Mouse (Mus musculus) right cerebral cortex, postnatal 10 days (tissue): ENCODE measurements at regions not wholly inside any gene's neighbourhood (a gene's known extent, or its start where the extent isn't known, plus 50 kb on each side); places are given as distances from the start of the nearest gene placed in this dataset.
A peak's percentile ranks its signal among the peaks of the same experiment; 100 is the strongest.

ENCODE experiments used
- DNase-seq, 2 experiments: peaks; one replicate each; pipeline ENCODE4 v3.0.0; 2021; ENCODE audit warnings: low spot score in 2 of 2

- DNase-seq = no peak
Observed at GRCm38 (mm10) chr5:83533901-83534300, 178.9 kb upstream of the Tecrl start.

- DNase-seq = no peak
Observed at GRCm38 (mm10) chr5:83518661-83519060, 163.7 kb upstream of the Tecrl start.

DNA sequence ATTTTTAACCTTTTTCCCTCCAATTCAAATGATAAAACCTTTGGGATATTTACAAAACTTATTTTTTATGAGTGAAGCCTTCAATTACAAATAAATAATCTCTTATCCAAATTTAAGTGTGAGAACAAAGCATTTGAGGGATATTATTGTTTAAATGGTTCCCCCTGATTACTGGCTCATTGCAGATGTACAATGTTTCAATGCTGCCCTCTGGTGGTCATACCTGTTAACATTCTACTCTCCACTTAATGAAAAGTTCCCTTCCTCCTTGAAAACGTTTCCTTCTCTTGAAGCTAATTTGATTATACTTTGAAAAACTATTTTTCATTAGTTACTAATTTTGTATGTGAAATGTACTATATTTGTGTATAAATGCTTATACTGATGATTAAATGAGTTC, 129.1 kb upstream of the Tecrl start:
- peak; percentile 34 to 53 for DNase-seq

DNA sequence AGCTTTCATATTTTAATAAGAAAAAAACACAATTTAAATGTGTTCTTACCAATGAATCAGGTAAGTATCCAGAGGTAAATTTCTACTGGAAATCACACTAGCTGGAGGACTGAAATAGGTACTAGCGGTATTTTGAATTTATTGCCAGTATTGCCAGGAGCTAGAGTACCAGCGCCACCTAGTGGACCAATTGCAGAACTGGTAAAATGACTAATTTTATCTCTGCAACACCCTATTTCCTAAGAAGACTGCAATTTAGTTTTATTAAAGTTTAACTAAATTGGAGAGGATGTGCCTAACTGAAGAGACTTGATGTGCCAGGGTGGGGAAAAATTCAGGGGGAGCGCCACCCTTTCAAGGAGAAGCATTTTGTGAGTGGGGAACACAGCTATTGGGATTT, 85.3 kb upstream of the Tecrl start:
- peak; percentile 53 to 77 for DNase-seq

DNA sequence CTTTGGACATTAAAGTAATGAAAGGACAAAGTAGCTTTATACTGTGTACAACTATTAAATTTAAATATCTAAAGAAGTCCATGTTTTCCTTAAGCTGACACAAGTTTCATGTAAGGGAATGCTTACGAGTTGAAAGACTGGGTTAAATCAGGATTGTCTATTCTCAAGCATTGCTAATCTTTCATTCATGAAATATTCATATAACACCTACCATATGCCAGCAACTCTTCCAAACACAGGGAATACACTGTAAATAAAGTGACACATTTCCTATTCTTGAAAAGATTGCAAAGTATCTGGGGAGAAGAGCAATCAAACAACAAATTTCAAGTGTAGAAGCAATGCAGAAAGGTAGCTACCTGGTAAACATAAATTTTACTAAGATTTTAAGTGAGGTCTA, 81.5 kb upstream of the Tecrl start:
- no peak for DNase-seq

DNA sequence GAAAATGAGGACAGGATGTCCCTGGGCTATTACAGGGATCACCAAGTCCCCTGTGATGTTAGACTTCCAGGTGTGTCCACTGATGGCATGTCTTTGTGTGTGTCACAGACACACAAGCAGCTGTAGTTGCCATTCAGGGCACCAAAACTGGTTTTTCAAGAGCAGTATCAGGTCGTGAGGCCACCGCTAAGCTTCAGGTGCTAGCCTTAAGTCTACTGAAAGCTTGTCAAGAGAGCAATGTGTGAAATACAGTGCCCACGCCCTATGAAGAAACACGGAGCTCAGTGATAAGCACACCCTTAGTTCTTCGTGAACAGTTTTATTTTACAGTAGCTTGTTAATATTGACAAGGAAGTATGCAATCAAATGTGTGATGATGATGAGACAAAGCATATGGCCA, 66.7 kb upstream of the Tecrl start:
- no peak for DNase-seq

DNA sequence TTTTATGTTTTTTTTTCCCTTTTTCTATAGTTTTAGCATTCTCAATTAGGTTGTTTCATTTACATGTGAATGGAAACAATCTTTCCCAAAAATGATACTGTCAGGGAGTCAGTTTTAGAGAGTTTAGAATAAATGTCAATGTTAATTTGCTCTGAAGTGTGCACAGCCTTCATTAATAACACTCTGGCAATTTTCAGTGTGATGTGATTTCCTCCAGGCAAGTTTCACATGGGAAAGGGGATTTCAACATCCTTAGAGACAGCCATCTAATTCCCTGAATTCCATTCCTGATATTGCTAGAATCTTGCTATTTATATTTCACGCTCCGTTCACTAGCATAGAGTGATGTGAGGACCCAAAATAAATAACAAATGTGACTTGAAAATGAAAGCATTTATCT, 55.2 kb upstream of the Tecrl start:
- DNase-seq = no peak

GRCm38 (mm10) chr5:83405266-83405954, 50.4 kb upstream of the Tecrl start:
- no peak for DNase-seq
